Mouse (Mus musculus) kidney, adult 2 months (tissue): ENCODE results near the gene Slc25a12. TPM values are rescaled to one million over a fixed set of nuclear protein-coding genes. Genes with fewer than 3 reads are reported as not detected.

Source experiments
- DNase-seq: peaks from one replicate; pipeline ENCODE4 v3.0.0; 2021
- H3K27ac ChIP-seq: fragments of 200-500 bp; 2 replicates; pipeline ENCODE4 v1.5.1; 2012; ENCODE audit warnings: low read depth, low read length, control low read depth, inconsistent platforms; ENCODE audit not compliant: insufficient read depth
- H3K27me3 ChIP-seq: fragments of 200-500 bp; replicated peaks from 2 replicates; pipeline ENCODE4 v1.6.1; 2012; ENCODE audit warnings: mild to moderate bottlenecking, moderate library complexity, low read length, inconsistent platforms; ENCODE audit not compliant: control insufficient read depth, insufficient read depth
- H3K36me3 ChIP-seq: fragments of 200-500 bp; 2 replicates; pipeline ENCODE4 v1.6.1; 2012; ENCODE audit warnings: mild to moderate bottlenecking, moderate library complexity, low read length, inconsistent platforms; ENCODE audit not compliant: control insufficient read depth, insufficient read depth
- H3K4me1 ChIP-seq: fragments of 200-500 bp; 2 replicates; pipeline ENCODE4 v1.6.1; 2011; ENCODE audit warnings: low read length; ENCODE audit not compliant: control insufficient read depth, insufficient read depth
- H3K4me3 ChIP-seq: fragments of 200-500 bp; 2 replicates; pipeline ENCODE4 v1.5.1; 2011; ENCODE audit warnings: mild to moderate bottlenecking, low read depth, low read length, control low read depth; ENCODE audit not compliant: insufficient read depth
- CTCF ChIP-seq: fragments of 200-500 bp; conservative IDR thresholded peaks from 2 replicates; pipeline ENCODE4 v1.5.1; 2011; ENCODE audit warnings: low read depth, mild to moderate bottlenecking, control low read depth, low read length, moderate library complexity, mixed read lengths; ENCODE audit not compliant: insufficient read depth, insufficient read length
- POLR2A ChIP-seq: fragments of 200-500 bp; IDR thresholded peaks from one replicate; pipeline ENCODE4 v1.6.1; 2011; ENCODE audit warnings: low read depth, low read length, control low read depth
- WGBS: fragments of 180-500 bp; shearing (Covaris S2); methylation state at CpG from one replicate; pipeline ENCODE4 v1.1.7; 2018; 5-methylcytosine and 5-hydroxymethylcytosine counted together
- polyA plus RNA-seq: library from polyadenylated mRNA; depleted of rRNA; stranded (reverse); fragments of >200 nt; gene quantifications from 2 replicates; pipeline ENCODE4 v1.2.3, GENCODE M21; 2012; rRNA removed

Gene Slc25a12
- polyA plus RNA-seq, 1 experiment: 72.9 TPM

DNA sequence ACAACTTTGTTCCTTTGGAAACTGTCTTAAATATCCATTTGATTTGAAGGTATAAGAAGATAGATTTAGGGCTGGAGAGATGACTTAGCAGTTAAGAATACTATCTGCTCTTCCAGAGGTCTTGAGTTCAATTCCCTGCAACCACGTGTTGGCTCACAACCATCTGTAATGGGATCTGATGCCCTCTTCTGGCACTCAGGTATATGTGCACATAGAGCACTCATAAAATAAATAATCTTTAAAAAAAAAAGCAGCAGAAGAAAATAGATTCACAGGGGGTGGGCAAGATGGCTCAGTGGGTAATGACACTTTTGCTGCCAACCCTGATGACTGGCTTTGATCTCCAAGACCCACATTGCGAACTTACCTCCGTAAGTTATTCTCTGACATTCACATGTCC lies 125.4 kb downstream of the Slc25a12 start:
- 86% methylated on average over 3 of the region's 3 CpGs for WGBS
- Histone ChIP-seq H3K4me3 (no peak overlapping the region), H3K36me3 (peaks cover 1% of the 10 kb centered on the region), H3K4me1 (peaks cover 4% of the 10 kb centered on the region; the same call in 1 of the 2 replicates), H3K27ac (no peak overlapping the region), H3K27me3 (no peaks in the 10 kb centered on the region)
- TF ChIP-seq CTCF: no peak
- TF ChIP-seq POLR2A: no peak
- no peak for DNase-seq

DNA sequence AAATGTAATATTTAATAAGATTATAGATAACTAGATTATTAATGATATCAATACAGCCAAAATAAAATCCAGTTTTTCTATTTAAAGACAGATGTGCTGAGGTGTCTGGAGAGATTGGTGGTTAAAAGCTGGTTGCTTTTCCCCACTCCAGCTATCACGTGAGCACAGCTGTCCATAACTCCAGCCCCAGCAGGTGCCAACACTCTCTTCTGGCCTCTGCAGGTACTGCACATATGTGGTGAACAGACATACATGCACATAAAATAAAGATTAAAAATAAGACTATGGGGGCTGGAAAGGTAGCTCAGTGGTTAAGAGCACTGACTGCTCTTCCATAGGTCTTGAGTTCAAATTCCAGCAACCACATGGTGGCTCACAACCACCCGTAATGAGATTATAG lies 126.0 kb downstream of the Slc25a12 start:
- 95% methylated on average over 2 of the region's 2 CpGs for WGBS
- Histone ChIP-seq H3K27ac (no peak overlapping the region), H3K4me3 (no peak overlapping the region), H3K36me3 (peaks cover 1% of the 10 kb centered on the region), H3K27me3 (no peaks in the 10 kb centered on the region), H3K4me1 (peaks cover 4% of the 10 kb centered on the region; the same call in 1 of the 2 replicates)
- TF ChIP-seq CTCF (no peak), POLR2A (no peak)
- no peak for DNase-seq

DNA sequence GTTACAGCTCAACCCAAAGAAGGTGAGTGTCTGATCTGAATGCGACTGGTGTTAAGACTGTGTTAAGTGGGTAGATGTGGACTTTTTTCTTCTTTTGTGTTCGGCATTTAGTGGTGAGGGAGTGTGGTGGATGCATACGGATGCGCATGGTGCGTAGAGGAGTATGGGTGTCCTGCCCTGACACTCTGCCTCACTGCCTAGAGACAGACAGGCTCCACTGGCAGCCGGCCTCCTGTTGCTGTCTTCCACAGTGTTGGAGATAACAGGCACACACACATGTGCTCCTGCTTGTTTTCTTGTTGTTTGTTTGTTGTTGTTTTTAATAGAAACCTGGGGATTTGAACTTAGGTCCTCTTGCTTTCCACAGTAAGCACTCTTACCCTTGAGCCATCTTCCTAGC lies 131.5 kb downstream of the Slc25a12 start:
- WGBS: 94% methylated on average over 6 of the region's 6 CpGs
- DNase-seq: no peak
- TF ChIP-seq CTCF (no peak), POLR2A (no peak)
- Histone ChIP-seq H3K27ac (no peak overlapping the region), H3K4me1 (no peaks in the 10 kb centered on the region), H3K4me3 (no peak overlapping the region), H3K27me3 (no peaks in the 10 kb centered on the region), H3K36me3 (peaks cover 3% of the 10 kb centered on the region)

DNA sequence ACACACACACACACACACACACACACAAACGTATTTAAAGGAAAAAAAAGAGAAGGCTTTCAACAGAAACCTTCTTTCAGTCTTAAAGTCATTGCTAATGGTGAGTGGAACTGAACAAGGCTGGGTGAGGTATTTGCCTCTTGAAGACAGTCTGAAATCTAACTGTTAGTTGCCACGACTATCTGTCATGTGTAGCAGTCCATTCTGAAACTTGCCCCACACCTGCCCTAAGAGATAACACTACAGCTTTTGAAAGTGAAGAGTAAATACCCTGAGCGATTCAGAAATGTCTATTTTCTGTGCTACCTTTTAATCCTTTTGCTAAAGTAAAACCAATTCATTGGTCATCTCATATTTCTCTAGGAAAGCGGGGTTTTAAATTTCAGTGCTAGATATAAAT lies 132.1 kb downstream of the Slc25a12 start:
- Histone ChIP-seq H3K27me3 (no peaks in the 10 kb centered on the region), H3K36me3 (peaks cover 3% of the 10 kb centered on the region), H3K27ac (no peak overlapping the region), H3K4me3 (no peak overlapping the region), H3K4me1 (no peaks in the 10 kb centered on the region)
- no peak for DNase-seq
- 92% methylated on average over 4 of the region's 4 CpGs for WGBS
- TF ChIP-seq CTCF: no peak

DNA sequence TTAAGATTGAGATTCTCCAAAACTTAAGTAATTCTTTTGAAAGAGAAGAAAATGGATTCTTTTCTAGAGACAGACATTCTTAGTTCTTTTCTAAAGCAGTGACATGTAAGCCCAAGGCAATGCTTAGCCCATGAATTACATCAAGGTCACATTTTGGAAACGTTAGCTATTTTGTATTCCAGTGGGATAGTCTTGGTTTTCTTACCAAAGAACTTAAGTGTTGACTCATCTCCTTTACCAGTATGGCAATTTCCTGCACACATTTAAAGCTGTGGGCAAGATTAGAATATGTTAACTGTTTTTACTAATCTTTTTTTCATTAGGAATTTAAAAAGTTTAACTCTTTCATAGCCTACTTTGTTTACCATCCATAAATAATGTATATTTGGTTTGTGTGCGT lies 134.6 kb downstream of the Slc25a12 start:
- Histone ChIP-seq H3K27ac (no peak overlapping the region), H3K4me1 (no peaks in the 10 kb centered on the region), H3K4me3 (no peak overlapping the region), H3K36me3 (peaks cover 4% of the 10 kb centered on the region), H3K27me3 (no peaks in the 10 kb centered on the region)
- WGBS: 64% methylated on average over 2 of the region's 2 CpGs
- no peak for DNase-seq
- TF ChIP-seq CTCF (no peak), POLR2A (no peak)

DNA sequence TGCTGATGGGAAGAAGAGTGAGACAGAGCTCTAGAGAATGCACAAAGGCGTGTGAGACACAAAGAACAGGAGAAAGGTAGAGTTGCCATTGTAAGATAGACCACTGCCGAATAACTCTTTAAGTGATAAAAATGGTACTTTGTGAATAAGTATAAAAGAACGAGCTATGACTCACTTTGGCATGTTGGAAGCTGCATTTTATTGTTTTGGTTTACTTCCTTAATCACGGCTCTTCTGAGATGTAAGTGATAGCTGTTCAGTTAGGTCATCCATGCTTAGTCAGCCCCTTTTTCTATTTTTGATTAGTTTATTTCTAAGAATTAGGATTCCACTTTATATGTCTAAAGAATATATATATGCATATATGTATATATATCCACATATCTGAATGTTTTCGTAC lies 135.6 kb downstream of the Slc25a12 start:
- peaks cover 4% of the 10 kb centered on the region for H3K36me3 ChIP-seq
- no peaks in the 10 kb centered on the region for H3K4me1 ChIP-seq
- no peak overlapping the region for H3K4me3 ChIP-seq
- no peak overlapping the region for H3K27ac ChIP-seq
- 77% methylated on average over 5 of the region's 5 CpGs for whole genome bisulfite sequencing
- TF ChIP-seq CTCF (no peak), POLR2A (no peak)
- DNase-seq: no peak
- no peaks in the 10 kb centered on the region for H3K27me3 ChIP-seq

DNA sequence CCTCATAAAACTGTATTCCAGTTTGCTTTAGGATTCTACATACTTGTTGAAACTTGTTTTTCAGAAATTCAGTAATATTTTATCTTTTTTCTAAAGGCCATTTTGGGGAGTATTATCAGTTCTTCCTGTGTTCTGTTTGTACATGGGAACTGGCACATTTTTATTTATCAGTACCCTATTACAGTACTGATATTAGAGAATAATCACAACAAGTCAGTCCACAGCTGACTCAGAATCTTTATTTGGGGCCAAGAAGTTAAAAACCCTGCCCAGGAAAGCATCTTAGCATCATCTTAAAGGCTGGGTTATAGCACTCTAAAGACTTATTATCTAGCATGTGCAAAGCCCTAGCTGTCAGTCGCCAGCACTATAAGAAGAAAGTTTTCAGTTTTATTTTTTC lies 137.9 kb downstream of the Slc25a12 start:
- 71% methylated on average over 1 of the region's 1 CpGs for WGBS
- Histone ChIP-seq H3K4me3 (no peak overlapping the region), H3K27ac (no peak overlapping the region), H3K36me3 (peaks cover 3% of the 10 kb centered on the region; the same call in 1 of the 2 replicates), H3K4me1 (no peaks in the 10 kb centered on the region), H3K27me3 (no peaks in the 10 kb centered on the region)
- DNase-seq: no peak
- TF ChIP-seq CTCF (no peak), POLR2A (no peak)

DNA sequence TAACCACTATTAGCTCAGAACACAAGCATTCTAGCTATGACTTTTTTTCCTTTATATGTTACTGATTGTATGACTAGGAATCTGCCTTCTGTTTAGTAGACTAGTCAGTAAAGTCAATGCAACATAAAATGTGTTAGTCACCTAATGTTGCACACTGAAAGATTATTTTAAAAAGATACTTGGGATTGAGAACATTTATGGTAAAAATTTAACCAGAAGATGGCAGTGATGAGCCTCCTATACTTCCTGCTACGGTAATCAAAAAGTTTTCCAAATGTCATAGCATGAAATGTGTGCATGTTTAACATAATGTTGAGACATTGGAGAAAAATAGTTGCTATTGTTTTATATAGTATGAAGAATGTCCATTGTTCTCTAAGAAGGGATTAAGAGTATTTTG lies 140.2 kb downstream of the Slc25a12 start:
- H3K4me1 ChIP-seq: no peaks in the 10 kb centered on the region
- 16% methylated on average over 1 of the region's 1 CpGs for WGBS
- no peak overlapping the region for H3K27ac ChIP-seq
- DNase-seq: no peak
- H3K4me3 ChIP-seq: no peak overlapping the region
- no peaks in the 10 kb centered on the region for H3K27me3 ChIP-seq
- TF ChIP-seq CTCF (no peak), POLR2A (no peak)
- peaks cover 8% of the 10 kb centered on the region for H3K36me3 ChIP-seq

Other genes with a start within 250 kb of the Slc25a12 start
- 0.25 and 0.42 TPM in 2 replicates for gene Cybrd1, start 249.8 kb downstream of the Slc25a12 start, polyA plus RNA-seq
- 17.5 and 28.8 TPM in 2 replicates for gene Dync1i2, start 156.0 kb downstream of the Slc25a12 start, polyA plus RNA-seq
- gene Hat1, start 21.2 kb upstream of the Slc25a12 start, polyA plus RNA-seq: 4.7 and 7.7 TPM in 2 replicates
- 33.6 and 34.6 TPM in 2 replicates for gene Metap1d, start 85.5 kb upstream of the Slc25a12 start, polyA plus RNA-seq
- gene Dlx1, start 160.4 kb upstream of the Slc25a12 start, polyA plus RNA-seq: 0.16 TPM in 1 of 2 replicates, not detected in the other
- gene Dlx2, start 179.0 kb upstream of the Slc25a12 start, polyA plus RNA-seq: not detected in 2 replicates